Mouse (Mus musculus): ENCODE measurements at regions not wholly inside any gene's neighbourhood (a gene's known extent, or its start where the extent isn't known, plus 50 kb on each side); places are given as distances from the start of the nearest gene placed in this dataset.

- DNase-seq (ENCODE audit: low spot score) = peak; percentile 35
Measured at GRCm38 (mm10) chr13:81852309-81852978, 69.6 kb downstream of the Cetn3 start.

DNA sequence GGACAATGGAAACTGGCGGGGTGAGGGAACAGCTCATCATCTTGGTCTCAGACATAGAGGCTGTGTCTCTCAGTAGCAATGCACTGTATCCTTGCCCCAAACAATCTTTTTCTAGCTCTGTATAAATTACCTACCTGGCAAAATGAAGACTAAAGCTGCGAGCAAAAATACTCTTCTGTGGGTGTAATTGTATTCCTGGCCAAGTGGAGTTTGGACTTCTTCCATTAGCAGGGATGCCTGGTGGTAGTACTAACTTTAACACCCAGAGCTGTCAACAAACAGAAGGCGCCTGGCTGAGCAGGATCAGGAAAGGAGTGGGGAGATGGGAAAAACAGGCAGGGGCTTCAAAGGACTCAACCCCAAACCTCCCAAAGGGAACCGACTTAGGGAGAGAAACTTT, 73.2 kb downstream of the Cetn3 start:
- DNase-seq (ENCODE audit: low spot score) = no peak

- no peak for DNase-seq (ENCODE audit: low spot score)
Measured at GRCm38 (mm10) chr13:81860683-81861082, 77.8 kb downstream of the Cetn3 start.

DNA sequence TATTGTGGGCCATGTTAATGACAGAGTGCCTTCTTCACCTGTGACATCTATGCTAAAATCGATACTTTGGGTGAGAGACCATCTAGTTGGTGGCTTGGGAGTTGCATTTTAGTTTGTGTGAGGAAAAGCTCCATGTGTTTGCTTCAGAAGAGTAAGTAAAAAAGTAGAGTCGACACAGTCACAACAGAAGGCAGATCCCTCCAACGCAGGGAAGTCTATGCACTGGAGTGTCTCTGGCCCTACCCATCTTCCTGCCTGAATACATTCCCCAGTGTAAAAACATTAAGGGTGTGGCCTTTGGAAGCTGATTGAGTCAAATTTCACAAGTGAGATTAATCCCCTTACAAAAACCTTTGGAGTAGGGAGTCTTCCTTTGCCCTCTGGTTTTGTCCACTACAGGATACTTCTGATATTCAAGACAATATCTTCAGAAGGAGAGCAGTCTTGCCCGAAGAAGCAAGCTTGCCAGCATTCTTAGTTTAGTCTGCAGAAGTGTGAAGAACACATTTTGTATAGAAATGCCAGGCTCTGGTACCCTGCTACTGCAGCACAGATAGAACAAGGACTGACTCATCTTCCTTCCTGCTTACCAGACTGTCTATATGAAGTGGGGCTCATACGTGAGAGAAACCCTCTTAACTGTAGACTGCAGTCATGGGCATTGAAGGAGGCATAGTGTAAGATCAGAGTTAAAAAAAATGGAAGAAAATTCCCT, 79.2 kb downstream of the Cetn3 start:
- no peak for DNase-seq (ENCODE audit: low spot score)

DNA sequence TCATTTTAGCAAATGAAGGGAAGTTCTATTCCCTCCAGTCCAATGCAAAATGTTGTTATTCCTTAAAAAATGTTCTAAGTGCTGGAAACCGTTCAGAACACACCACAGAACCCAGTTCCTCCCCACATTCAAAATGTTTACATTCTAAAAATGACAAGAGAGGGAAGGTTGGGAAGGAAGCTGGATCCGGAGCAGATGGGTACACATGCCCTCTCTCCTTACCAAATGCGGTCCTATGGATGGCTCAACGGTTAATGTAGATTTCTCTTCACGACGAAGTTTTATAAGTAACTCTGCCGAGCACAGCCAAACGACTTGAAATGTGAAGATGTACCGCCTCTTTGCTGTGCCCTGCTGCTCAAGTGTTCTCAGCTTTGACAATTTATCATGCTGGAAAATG, 88.3 kb downstream of the Cetn3 start:
- DNase-seq (ENCODE audit: low spot score) = no peak

DNA sequence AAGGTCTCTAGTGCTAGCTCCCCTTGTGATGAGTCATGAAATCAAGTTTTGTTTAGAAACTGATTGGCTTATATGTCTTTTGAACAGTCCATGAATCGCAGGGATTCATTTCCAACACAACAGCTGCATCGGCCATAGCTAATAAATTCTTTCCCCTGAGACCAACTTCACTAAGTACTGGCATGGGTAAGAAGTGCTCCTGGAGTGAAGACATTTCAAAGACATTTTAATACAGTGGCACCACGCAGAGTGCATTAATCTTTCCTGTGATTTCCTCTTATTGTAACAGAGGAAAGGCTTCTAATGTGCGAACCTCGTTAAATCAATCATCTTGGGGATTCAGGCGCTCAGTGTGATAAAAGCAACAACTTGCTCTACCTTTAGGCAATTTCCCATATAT, 103.0 kb downstream of the Cetn3 start:
- no peak for DNase-seq (ENCODE audit: low spot score)

- no peak for DNase-seq (ENCODE audit: low spot score)
Measured at GRCm38 (mm10) chr13:81930266-81930665, 147.4 kb downstream of the Cetn3 start.

- DNase-seq (ENCODE audit: low spot score) = no peak
Measured at GRCm38 (mm10) chr13:81931199-81931598, 148.3 kb downstream of the Cetn3 start.

DNA sequence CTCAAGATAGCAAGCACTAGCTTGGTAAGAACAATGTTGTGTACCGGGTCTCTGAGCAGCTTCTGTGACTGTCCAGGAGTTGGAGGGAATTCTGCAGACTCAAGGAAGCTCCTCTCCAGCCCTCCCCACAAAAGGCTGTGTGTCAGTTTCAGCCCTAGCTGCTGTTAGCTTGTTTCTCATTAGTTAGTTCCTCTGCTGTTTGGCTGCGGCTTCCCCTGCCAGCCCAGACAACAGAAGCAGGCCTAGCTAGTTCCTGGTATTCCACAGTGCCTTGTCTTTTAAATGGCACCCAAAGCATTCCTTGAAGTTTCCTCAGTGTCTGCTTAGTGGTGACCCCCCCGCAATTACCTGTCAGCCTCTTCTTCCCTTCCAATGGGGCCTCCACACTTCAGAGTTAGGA, 154.2 kb downstream of the Cetn3 start:
- no peak for DNase-seq (ENCODE audit: low spot score)

DNA sequence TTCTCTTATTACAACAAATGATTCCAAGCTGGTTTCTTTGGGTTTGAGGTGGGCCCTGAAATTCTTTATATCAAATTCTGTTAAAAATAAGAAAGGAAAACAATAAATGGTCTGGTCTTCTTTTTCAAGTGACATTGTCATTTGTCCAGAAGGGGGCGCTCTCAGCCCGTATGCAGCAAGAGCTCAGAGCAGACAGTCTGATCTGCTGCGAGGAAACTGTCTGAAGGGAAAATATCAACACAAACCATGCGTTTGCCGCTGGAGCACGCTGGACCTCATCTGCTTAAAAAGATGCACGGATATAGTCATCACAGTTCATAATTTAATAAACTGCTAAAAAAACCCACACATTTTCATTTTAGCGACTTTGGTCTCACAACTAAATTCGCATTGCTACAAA, 161.2 kb downstream of the Cetn3 start:
- peak; percentile 68 for DNase-seq (ENCODE audit: low spot score)

DNA sequence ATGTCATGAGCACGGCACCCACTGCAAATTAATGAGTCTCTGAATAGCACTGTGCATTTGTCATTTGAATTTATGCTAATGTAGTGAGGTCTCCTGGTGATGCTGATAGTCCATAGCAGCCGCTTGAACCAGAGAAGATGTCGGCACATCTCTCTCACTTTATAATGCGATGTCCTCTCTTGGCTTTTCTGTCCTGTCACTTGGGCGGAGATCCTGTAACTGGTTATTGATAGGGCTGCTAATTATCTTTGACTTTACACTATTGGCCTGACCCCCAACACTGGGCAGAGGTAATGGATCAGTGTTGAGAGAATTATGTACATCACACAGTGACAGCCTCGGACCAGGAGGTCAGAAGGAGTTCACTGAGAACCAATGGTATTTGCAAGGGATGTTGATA, 161.6 kb downstream of the Cetn3 start:
- DNase-seq (ENCODE audit: low spot score) = no peak

DNA sequence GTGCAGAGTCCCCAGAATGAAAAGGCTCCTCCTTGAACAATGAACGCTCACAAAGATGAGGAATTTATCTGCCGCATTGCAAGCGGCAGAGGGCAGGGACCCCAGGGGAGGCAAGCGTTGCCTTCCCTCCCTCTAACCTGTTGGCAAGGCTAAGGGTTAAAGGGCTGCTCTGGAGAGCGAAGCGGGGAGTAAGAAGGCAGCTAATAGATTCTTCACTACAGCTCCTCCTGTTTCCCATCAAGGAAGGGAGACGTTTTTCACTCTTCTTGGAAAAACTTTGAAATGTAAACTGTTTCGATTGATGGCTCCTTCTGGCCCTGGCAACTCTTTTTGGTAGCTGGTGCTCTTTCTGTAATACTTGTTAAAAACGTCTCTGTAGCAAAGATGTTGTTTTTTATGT, 162.9 kb downstream of the Cetn3 start:
- DNase-seq (ENCODE audit: low spot score) = no peak

DNA sequence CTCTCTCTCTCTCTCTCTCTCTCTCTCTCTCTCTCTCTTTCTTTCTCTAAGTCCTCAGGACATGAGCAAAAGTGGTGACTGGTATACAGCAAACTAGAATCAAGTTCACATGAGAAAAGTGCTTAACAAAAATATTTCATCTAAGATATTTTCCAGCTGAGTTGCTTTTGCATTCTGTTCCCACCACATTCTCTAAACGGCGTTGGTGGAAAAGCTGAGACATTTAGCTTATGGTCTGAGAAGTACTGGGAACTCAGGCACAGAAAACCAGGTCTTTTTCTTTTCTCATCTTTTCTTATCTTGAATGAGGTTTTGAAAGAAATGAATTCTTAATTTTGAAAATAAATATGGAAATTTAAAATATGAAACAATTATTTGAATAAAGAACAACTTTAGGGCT, 182.6 kb downstream of the Cetn3 start:
- no peak for DNase-seq (ENCODE audit: low spot score)

- no peak for DNase-seq (ENCODE audit: low spot score)
Measured at GRCm38 (mm10) chr13:81975878-81976277, 193.0 kb downstream of the Cetn3 start.

DNA sequence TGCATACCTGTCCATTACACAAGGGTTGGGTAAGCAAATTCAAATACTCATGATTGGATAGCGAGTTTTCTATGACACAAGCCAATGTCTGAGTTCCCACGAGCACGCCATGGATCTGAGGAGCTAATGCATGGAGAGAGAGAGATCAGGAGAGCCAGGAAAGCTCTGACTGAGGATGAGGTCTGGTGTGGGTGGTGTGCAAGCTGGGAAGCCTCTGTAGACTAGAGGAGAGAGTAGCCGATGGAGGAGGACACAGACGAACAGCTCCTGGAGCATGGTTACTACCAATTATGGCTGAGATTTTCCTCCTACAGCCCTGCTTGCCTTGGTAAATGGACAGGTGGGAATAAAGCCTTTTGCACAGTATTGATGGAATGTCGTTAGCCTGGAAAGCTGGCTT, 195.1 kb downstream of the Cetn3 start:
- DNase-seq (ENCODE audit: low spot score) = no peak

GRCm38 (mm10) chr13:81979289-81979688, 196.4 kb downstream of the Cetn3 start:
- no peak for DNase-seq (ENCODE audit: low spot score)

- no peak for DNase-seq (ENCODE audit: low spot score)
Measured at GRCm38 (mm10) chr13:81980094-81980493, 197.2 kb downstream of the Cetn3 start.

- DNase-seq (ENCODE audit: low spot score) = no peak
Measured at GRCm38 (mm10) chr13:81982491-81982890, 199.6 kb downstream of the Cetn3 start.

GRCm38 (mm10) chr13:82000681-82001212, 217.9 kb downstream of the Cetn3 start:
- no peak for DNase-seq (ENCODE audit: low spot score)

GRCm38 (mm10) chr13:82005929-82006726, 223.3 kb downstream of the Cetn3 start:
- DNase-seq (ENCODE audit: low spot score) = no peak

GRCm38 (mm10) chr13:82007222-82007621, 224.3 kb downstream of the Cetn3 start:
- DNase-seq (ENCODE audit: low spot score) = no peak

DNA sequence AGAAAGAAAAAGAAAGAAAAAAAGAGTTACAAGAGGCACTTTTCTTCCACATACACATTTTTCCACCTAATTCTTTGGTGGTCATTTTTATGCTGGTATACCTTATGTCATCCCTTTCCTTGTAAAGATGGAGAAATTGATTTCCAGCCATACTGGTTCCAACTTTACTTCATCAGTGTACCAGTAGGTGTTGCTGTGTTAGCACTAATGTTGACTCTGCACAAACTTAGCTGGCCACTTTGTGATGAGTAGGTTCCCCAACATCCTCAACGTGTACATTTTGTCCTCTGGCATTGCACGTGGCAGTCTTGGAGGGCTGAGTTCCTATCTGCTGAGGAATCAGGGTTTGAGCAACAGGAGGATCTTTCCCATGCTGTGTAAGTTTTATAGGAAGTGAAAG, 256.7 kb downstream of the Cetn3 start:
- DNase-seq (ENCODE audit: low spot score) = no peak

Measured in MN1 (cell line).